Mouse (Mus musculus): ENCODE data around the gene Sfmbt2. TPM values are rescaled to one million over a fixed set of nuclear protein-coding genes. Genes with fewer than 3 reads are reported as not detected.

The Sfmbt2 gene
- 0.25 and 0.39 TPM in 2 replicates for polyA plus RNA-seq (2015; fragmentation: Nextera tagmentation; extraction: Ambion mirVana)

DNA sequence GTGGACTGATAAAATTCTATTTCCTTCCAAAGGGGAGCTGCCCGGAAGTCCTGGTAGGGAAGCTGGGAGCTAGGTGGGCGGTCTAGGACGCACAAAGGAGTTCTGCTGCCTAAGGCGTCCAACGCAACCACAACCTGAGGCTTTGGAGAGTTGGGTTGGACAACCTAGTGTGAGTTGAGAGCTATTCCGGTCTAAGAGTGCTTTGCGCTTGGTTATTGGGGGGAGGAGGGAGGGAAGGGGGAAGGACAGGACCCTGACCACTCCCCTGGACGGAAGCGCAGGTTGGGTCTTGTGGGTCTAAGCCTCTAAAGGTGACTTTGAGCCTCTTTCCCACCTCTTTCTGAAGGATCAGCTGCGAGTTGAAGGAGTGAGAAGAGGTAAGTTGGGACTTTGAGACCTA lies at the start of gene Sfmbt2:
Sfmbt2 (plus strand) TSS at position 335 of the 400 bp plus-strand sequence.
- H3K4me1 ChIP-seq (ENCODE audit: insufficient read depth), result peaks cover 23% of the 10 kb centered on the region
- DNase-seq (no peak), ATAC-seq (no peak)
- no peaks in the 10 kb centered on the region for H3K36me3 ChIP-seq (replicated peaks; ENCODE audit: insufficient read depth, low read length)
- TF ChIP-seq CTCF (IDR thresholded peaks at IDR 0.05; ENCODE audit: low read depth) (no peak), EP300 (IDR thresholded peaks at IDR 0.05; ENCODE audit: low read depth) (no peak)
- H3K27ac ChIP-seq (ENCODE audit: low read depth), result no peak within 1 kb of the TSS
- no peaks in the 10 kb centered on the region for H3K9me3 ChIP-seq (ENCODE audit: low read length)
- no peak within 1 kb of the TSS for H3K9ac ChIP-seq (replicated peaks)
- H3K4me3 ChIP-seq (ENCODE audit: low read depth, low read length), result no peak within 1 kb of the TSS
- 2% methylated on average over 10 of the region's 10 CpGs for WGBS (ENCODE audit: insufficient replicate concordance)
- peaks cover 62% of the 10 kb centered on the region for H3K27me3 ChIP-seq (ENCODE audit: insufficient read depth, low read length)
- peak within 1 kb of the TSS; percentile 19 for H3K4me2 ChIP-seq (ENCODE audit: low read depth, low read length)

DNA sequence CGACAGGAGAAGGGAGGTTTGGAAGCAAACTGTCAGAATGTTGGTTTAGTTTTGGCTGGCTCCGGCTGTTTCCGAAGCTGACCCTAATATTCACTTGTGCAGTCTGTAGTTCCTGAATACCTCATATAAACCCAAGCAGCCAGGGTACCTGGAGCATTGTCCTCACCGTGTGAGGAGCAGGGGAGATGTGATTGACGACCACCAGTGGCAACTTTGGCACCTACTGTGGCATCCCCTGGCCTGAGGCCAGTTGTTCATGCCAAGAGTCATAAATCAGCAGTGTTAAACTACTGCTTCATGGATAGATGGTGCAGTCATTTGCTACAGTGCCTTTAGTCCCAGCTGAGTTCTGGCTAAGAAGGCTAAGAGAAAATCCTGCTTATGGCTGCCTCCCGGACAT lies 49.2 kb upstream of the Sfmbt2 start:
- Histone ChIP-seq H3K9me3 (ENCODE audit: low read length) (no peaks in the 10 kb centered on the region), H3K27me3 (ENCODE audit: insufficient read depth, low read length) (no peaks in the 10 kb centered on the region), H3K9ac (replicated peaks) (no peak overlapping the region), H3K27ac (ENCODE audit: low read depth) (no peak overlapping the region), H3K4me3 (ENCODE audit: low read depth, low read length) (no peak overlapping the region), H3K4me1 (ENCODE audit: insufficient read depth) (no peaks in the 10 kb centered on the region), H3K36me3 (replicated peaks; ENCODE audit: insufficient read depth, low read length) (no peaks in the 10 kb centered on the region), H3K4me2 (ENCODE audit: low read depth, low read length) (no peak overlapping the region)
- TF ChIP-seq CTCF (IDR thresholded peaks at IDR 0.05; ENCODE audit: low read depth) (no peak), EP300 (IDR thresholded peaks at IDR 0.05; ENCODE audit: low read depth) (no peak)
- WGBS (ENCODE audit: insufficient replicate concordance), result 60% methylated on average over 6 of the region's 6 CpGs
- DNase-seq, result no peak
- ATAC-seq, result no peak

DNA sequence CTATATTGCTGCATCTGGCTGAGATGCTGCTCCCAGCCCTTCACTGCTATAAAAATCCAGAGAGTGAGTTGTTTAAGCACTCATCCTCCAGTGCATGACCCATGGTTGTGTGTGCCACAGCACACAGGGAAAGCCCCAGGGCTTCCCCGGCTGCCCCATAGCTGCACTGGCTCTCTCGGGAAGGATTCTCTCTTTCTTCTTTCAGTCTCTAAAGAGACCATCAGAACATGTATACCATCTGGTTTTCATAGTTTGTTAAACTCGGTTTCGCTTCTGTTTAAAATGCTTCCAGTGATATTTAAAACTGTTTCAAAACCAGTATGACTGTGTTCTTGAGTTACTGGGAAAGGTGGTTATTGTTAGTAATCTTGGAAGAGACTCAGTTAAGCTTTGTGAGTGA lies 47.1 kb upstream of the Sfmbt2 start:
- no peak for TF ChIP-seq CTCF (IDR thresholded peaks at IDR 0.05; ENCODE audit: low read depth)
- no peak for TF ChIP-seq EP300 (IDR thresholded peaks at IDR 0.05; ENCODE audit: low read depth)
- H3K9me3 ChIP-seq (ENCODE audit: low read length), result no peaks in the 10 kb centered on the region
- H3K4me2 ChIP-seq (ENCODE audit: low read depth, low read length), result no peak overlapping the region
- H3K27me3 ChIP-seq (ENCODE audit: insufficient read depth, low read length), result no peaks in the 10 kb centered on the region
- no peaks in the 10 kb centered on the region for H3K4me1 ChIP-seq (ENCODE audit: insufficient read depth)
- no peaks in the 10 kb centered on the region for H3K36me3 ChIP-seq (replicated peaks; ENCODE audit: insufficient read depth, low read length)
- H3K4me3 ChIP-seq (ENCODE audit: low read depth, low read length), result no peak overlapping the region
- 72% methylated on average over 4 of the region's 4 CpGs for WGBS (ENCODE audit: insufficient replicate concordance)
- no peak overlapping the region for H3K9ac ChIP-seq (replicated peaks)
- ATAC-seq (no peak), DNase-seq (no peak)
- H3K27ac ChIP-seq (ENCODE audit: low read depth), result no peak overlapping the region

DNA sequence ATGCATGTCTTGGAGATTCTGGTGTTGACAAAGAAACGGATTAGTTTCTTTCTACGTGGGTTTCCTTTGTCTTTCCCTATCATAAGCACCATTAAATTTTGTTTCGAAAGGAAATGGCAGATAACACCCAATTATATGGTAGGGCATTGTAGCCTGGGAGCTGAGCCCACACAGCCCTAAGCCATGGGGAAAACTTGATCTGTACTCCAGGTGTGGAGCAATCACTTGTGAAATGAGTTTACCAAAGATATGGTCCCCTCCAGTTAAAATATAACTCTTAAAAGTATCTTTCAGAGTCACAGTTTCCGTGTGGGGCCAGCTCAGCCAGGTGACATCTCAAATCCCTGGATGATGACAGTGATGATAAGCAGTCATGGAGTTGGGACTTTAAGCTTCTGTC lies 45.3 kb upstream of the Sfmbt2 start:
- H3K4me3 ChIP-seq (ENCODE audit: low read depth, low read length), result no peak overlapping the region
- no peaks in the 10 kb centered on the region for H3K36me3 ChIP-seq (replicated peaks; ENCODE audit: insufficient read depth, low read length)
- H3K9ac ChIP-seq (replicated peaks), result no peak overlapping the region
- H3K9me3 ChIP-seq (ENCODE audit: low read length), result no peaks in the 10 kb centered on the region
- H3K27ac ChIP-seq (ENCODE audit: low read depth), result no peak overlapping the region
- no peaks in the 10 kb centered on the region for H3K27me3 ChIP-seq (ENCODE audit: insufficient read depth, low read length)
- ATAC-seq (no peak), DNase-seq (no peak)
- TF ChIP-seq EP300 (IDR thresholded peaks at IDR 0.05; ENCODE audit: low read depth) (no peak), CTCF (IDR thresholded peaks at IDR 0.05; ENCODE audit: low read depth) (no peak)
- no peaks in the 10 kb centered on the region for H3K4me1 ChIP-seq (ENCODE audit: insufficient read depth)
- no peak overlapping the region for H3K4me2 ChIP-seq (ENCODE audit: low read depth, low read length)
- 59% methylated on average over 4 of the region's 4 CpGs for WGBS (ENCODE audit: insufficient replicate concordance)

DNA sequence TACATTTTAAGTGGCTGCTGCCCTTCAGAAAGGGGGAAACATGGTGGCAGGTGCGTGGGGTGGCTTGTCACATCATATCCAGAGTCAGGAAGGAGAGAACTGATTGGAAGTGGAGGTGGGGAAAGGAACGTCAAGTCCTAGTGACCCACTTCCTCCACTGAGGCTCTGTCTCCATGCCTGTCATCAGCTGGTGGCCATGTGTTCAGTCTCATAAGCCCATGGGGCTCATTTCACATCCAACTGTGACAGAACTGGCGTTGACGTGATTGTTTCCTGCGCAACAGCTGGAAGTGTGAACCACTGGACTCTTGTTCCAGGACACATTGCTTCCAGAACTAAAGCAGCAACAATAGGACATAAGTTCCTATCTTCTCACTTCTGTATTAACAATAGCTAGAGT lies 40.1 kb upstream of the Sfmbt2 start:
- no peak for DNase-seq
- TF ChIP-seq EP300 (IDR thresholded peaks at IDR 0.05; ENCODE audit: low read depth) (no peak), CTCF (IDR thresholded peaks at IDR 0.05; ENCODE audit: low read depth) (no peak)
- WGBS (ENCODE audit: insufficient replicate concordance), result 67% methylated on average over 5 of the region's 5 CpGs
- H3K4me2 ChIP-seq (ENCODE audit: low read depth, low read length), result no peak overlapping the region
- no peaks in the 10 kb centered on the region; the same call in 1 of the 2 replicates for H3K27me3 ChIP-seq (ENCODE audit: insufficient read depth, low read length)
- no peaks in the 10 kb centered on the region for H3K9me3 ChIP-seq (ENCODE audit: low read length)
- no peak overlapping the region for H3K27ac ChIP-seq (ENCODE audit: low read depth)
- ATAC-seq, result no peak
- no peak overlapping the region for H3K9ac ChIP-seq (replicated peaks)
- no peaks in the 10 kb centered on the region for H3K36me3 ChIP-seq (replicated peaks; ENCODE audit: insufficient read depth, low read length)
- H3K4me1 ChIP-seq (ENCODE audit: insufficient read depth), result no peaks in the 10 kb centered on the region
- no peak overlapping the region for H3K4me3 ChIP-seq (ENCODE audit: low read depth, low read length)

DNA sequence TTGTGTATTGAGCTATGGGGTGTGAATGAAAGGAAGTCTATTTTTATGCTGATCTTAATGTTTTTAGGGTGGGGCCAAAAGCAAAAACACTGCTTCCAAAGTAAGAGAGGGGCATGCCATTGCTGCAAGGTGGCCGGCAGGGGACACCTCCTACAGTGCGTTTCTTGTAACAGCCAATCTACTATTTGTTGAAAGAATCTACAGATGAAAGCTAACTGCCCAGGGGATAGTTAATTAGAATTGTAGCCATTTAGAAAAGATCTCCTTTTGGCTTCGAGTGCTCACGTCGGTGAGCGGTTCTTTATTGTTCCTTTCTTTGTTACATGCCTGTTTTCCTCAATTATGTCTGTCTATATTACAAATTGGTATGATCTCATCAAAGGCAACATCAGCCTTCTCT lies 36.0 kb upstream of the Sfmbt2 start:
- Histone ChIP-seq H3K4me1 (ENCODE audit: insufficient read depth) (no peaks in the 10 kb centered on the region), H3K9me3 (ENCODE audit: low read length) (no peaks in the 10 kb centered on the region), H3K4me2 (ENCODE audit: low read depth, low read length) (no peak overlapping the region), H3K27me3 (ENCODE audit: insufficient read depth, low read length) (no peaks in the 10 kb centered on the region; the same call in 1 of the 2 replicates), H3K27ac (ENCODE audit: low read depth) (no peak overlapping the region), H3K36me3 (replicated peaks; ENCODE audit: insufficient read depth, low read length) (no peaks in the 10 kb centered on the region), H3K4me3 (ENCODE audit: low read depth, low read length) (no peak overlapping the region), H3K9ac (replicated peaks) (no peak overlapping the region)
- TF ChIP-seq EP300 (IDR thresholded peaks at IDR 0.05; ENCODE audit: low read depth) (no peak), CTCF (IDR thresholded peaks at IDR 0.05; ENCODE audit: low read depth) (no peak)
- 50% methylated on average over 6 of the region's 6 CpGs for WGBS (ENCODE audit: insufficient replicate concordance)
- DNase-seq (no peak), ATAC-seq (no peak)
